Mouse (Mus musculus) kidney, postnatal 0 days (tissue): ENCODE results near the gene Eif3i. TPM values are rescaled to one million over a fixed set of nuclear protein-coding genes. Genes with fewer than 3 reads are reported as not detected.

Experiments used
- ATAC-seq: fragments of 200-750 bp; cut with Nextera tagmentation; replicated peaks from 2 replicates; pipeline ENCODE4 v1.8.0; 2017; ENCODE audit warnings: low read depth, moderate number of reproducible peaks, moderate TSS enrichment, moderate library complexity; ENCODE audit not compliant: low FRiP score
- DNase-seq: peaks from one replicate; pipeline ENCODE4 v3.0.0-alpha.2; 2016; ENCODE audit warnings: low spot score
- H3K27ac ChIP-seq: fragments of 300-500 bp; sonication (generic); 2 replicates; pipeline ENCODE4 v1.5.1; 2014; ENCODE audit warnings: mild to moderate bottlenecking
- H3K27me3 ChIP-seq: fragments of 300-500 bp; sonication (generic); 2 replicates; pipeline ENCODE4 v1.6.1; 2014; ENCODE audit warnings: low read length, mixed read lengths; ENCODE audit not compliant: insufficient read depth
- H3K36me3 ChIP-seq: fragments of 300-500 bp; sonication (generic); 2 replicates; pipeline ENCODE4 v1.6.1; 2014; ENCODE audit warnings: low read length, mixed read lengths; ENCODE audit not compliant: insufficient read depth
- H3K4me1 ChIP-seq: fragments of 300-500 bp; sonication (generic); replicated peaks from 2 replicates; pipeline ENCODE4 v1.6.1; 2014; ENCODE audit warnings: antibody characterized with exemption, low read length, mixed read lengths; ENCODE audit not compliant: insufficient read depth
- H3K4me2 ChIP-seq: fragments of 300-500 bp; sonication (generic); 2 replicates; pipeline ENCODE4 v1.6.1; 2014; ENCODE audit warnings: mild to moderate bottlenecking, low read length, moderate library complexity, mixed read lengths
- H3K4me3 ChIP-seq: fragments of 300-500 bp; sonication (generic); replicated peaks from 2 replicates; pipeline ENCODE4 v1.5.1; 2014; ENCODE audit warnings: low read depth, low read length
- H3K9ac ChIP-seq: fragments of 300-500 bp; sonication (generic); 2 replicates; pipeline ENCODE4 v1.6.1; 2014; ENCODE audit warnings: low read depth, low read length
- H3K9me3 ChIP-seq: fragments of 300-500 bp; sonication (generic); replicated peaks from 2 replicates; pipeline ENCODE4 v1.6.1; 2016; ENCODE audit warnings: low read length, inconsistent platforms, mixed read lengths
- CTCF ChIP-seq: IDR thresholded peaks from 2 replicates; pipeline ENCODE4 v1.5.1; 2016; ENCODE audit warnings: antibody characterized with exemption, low read depth, mild to moderate bottlenecking, moderate library complexity
- whole genome bisulfite sequencing: fragments of 180-500 bp; shearing (Covaris S2); extraction: QIAGEN DNeasy Blood & Tissue Kit; methylation state at CpG from one replicate; pipeline ENCODE4 v1.1.7; 2014; 5-methylcytosine and 5-hydroxymethylcytosine counted together
- polyA plus RNA-seq: library from polyadenylated mRNA; unstranded; fragments of >200 nt; fragmentation: Nextera tagmentation; extraction: Ambion mirVana; gene quantifications from 2 replicates; pipeline ENCODE4 v1.2.1, GENCODE M21; 2015

The Eif3i gene
- polyA plus RNA-seq, 1 experiment from 2014 or later: 298 TPM

GRCm38 (mm10) chr4:129582251-129582650 is 18.2 kb downstream of the Eif3i start:
- no peak for DNase-seq
- 79% methylated on average over 1 of the region's 1 CpGs for WGBS
- Histone ChIP-seq H3K27ac (no peak overlapping the region), H3K4me3 (no peak overlapping the region), H3K36me3 (no peaks in the 10 kb centered on the region), H3K4me2 (no peak overlapping the region), H3K27me3 (no peaks in the 10 kb centered on the region), H3K4me1 (no peaks in the 10 kb centered on the region), H3K9me3 (no peaks in the 10 kb centered on the region), H3K9ac (no peak overlapping the region)
- 0 out of 2 replicates have a peak, but pooled peaks have one; percentile 9 for TF ChIP-seq CTCF
- ATAC-seq: no peak

GRCm38 (mm10) chr4:129580347-129580746 is 20.1 kb downstream of the Eif3i start:
- no peaks in the 10 kb centered on the region for H3K27me3 ChIP-seq
- WGBS: 61% methylated on average over 7 of the region's 7 CpGs
- ATAC-seq (no peak), DNase-seq (no peak)
- no peak overlapping the region for H3K4me3 ChIP-seq
- no peak overlapping the region for H3K9ac ChIP-seq
- H3K4me2 ChIP-seq: no peak overlapping the region
- no peaks in the 10 kb centered on the region for H3K9me3 ChIP-seq
- H3K36me3 ChIP-seq: no peaks in the 10 kb centered on the region
- no peaks in the 10 kb centered on the region for H3K4me1 ChIP-seq
- H3K27ac ChIP-seq: peak overlapping the region; percentile 68; the same call in 1 of the 2 replicates
- TF ChIP-seq CTCF: no peak

DNA sequence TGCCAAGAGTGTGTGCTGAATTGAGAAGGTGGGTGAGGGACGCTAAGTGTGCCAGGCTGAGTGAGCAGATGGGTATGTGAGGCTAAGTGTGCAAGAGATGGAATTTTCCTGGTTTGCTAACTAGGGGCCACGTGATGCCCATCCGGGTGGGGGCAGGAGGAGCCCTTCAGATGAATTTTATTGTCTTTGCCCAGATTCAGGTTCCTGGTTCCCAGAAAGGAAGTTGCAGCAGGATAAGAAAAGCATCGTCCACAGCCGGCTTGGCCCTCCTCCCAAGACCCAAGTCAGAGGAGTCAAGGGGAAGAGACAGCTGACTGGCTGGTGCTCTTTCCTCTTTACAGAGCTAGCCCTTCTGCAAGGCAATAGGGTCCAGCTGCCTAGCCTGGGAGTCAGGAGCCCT is 22.0 kb downstream of the Eif3i start, which contains the start of gene Fam167b:
Gene Fam167b (minus strand): TSS at position 84 of the 400 bp plus-strand sequence.
- TF ChIP-seq CTCF: no peak
- Histone ChIP-seq H3K9me3 (no peaks in the 10 kb centered on the region), H3K27ac (peak within 1 kb of the TSS; percentile 64), H3K27me3 (no peaks in the 10 kb centered on the region), H3K36me3 (no peaks in the 10 kb centered on the region), H3K4me1 (0 out of 2 replicates have a peak, but pooled peaks cover 4% of the 10 kb centered on the region), H3K4me2 (peak within 1 kb of the TSS; percentile 45), H3K9ac (0 out of 2 replicates have a peak within 1 kb of the TSS, but pooled peaks have one; percentile 35), H3K4me3 (peak within 1 kb of the TSS; percentile 21)
- ATAC-seq (no peak), DNase-seq (peak; percentile 49)
- 69% methylated on average over 5 of the region's 5 CpGs for WGBS

GRCm38 (mm10) chr4:129577688-129578087 is 22.8 kb downstream of the Eif3i start:
- ATAC-seq (no peak), DNase-seq (no peak)
- Histone ChIP-seq H3K4me3 (peak overlapping the region; percentile 21), H3K9me3 (no peaks in the 10 kb centered on the region), H3K36me3 (no peaks in the 10 kb centered on the region), H3K27me3 (no peaks in the 10 kb centered on the region), H3K27ac (peak overlapping the region; percentile 64), H3K9ac (0 out of 2 replicates have a peak overlapping the region, but pooled peaks have one; percentile 35), H3K4me2 (peak overlapping the region; percentile 45), H3K4me1 (0 out of 2 replicates have a peak, but pooled peaks cover 4% of the 10 kb centered on the region)
- WGBS: 68% methylated on average over 7 of the region's 7 CpGs
- TF ChIP-seq CTCF: no peak

DNA sequence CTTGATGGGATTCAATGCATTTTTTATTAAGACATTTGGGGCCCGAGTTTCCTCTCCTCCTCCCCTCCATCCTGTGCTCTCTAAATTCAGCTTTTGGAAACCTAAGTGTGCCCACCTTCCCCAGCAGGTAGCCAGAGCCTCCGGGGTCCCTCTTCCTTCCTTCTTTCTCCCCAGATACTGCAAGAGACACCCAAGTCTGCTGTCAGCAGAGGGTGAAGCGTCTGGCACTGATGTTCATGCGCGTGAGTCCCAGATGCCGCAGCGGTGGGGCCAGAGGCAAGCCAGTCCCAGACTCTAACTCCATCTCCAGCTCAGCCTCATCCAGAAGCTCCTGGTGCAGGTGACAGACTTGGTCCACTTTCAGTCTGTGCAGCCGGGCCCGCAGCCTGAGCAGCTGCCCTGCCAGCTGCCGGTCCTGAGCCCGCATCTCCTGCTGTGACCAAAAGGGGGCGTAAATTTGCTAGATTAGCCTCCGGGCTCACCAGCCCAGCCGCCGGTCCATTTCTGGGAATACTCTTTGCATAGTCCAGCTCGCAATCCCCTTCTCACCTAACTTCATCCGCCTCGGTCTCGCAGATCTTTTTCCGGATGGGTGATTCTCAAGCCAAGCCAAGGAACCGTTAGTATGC is 23.5 kb downstream of the Eif3i start:
- peak overlapping the region; percentile 21 for H3K4me3 ChIP-seq
- peak overlapping the region; percentile 45 for H3K4me2 ChIP-seq
- H3K4me1 ChIP-seq: 0 out of 2 replicates have a peak, but pooled peaks cover 4% of the 10 kb centered on the region
- peak; percentile 71 for TF ChIP-seq CTCF
- H3K27ac ChIP-seq: 0 out of 2 replicates have a peak overlapping the region, but pooled peaks have one; percentile 64
- 31% methylated on average over 21 of the region's 21 CpGs for WGBS
- H3K27me3 ChIP-seq: no peaks in the 10 kb centered on the region
- peak; percentile 87 for DNase-seq
- ATAC-seq: peak; percentile 47
- no peaks in the 10 kb centered on the region for H3K36me3 ChIP-seq
- H3K9me3 ChIP-seq: no peaks in the 10 kb centered on the region
- H3K9ac ChIP-seq: peak overlapping the region; percentile 35; the same call in 1 of the 2 replicates

GRCm38 (mm10) chr4:129575171-129575844 is 25.1 kb downstream of the Eif3i start:
- H3K9me3 ChIP-seq: no peaks in the 10 kb centered on the region
- no peak overlapping the region for H3K27ac ChIP-seq
- no peak for ATAC-seq
- H3K4me3 ChIP-seq: no peak overlapping the region
- 14% methylated on average over 7 of the region's 8 CpGs for WGBS
- TF ChIP-seq CTCF: no peak
- no peaks in the 10 kb centered on the region for H3K36me3 ChIP-seq
- H3K4me2 ChIP-seq: no peak overlapping the region
- H3K4me1 ChIP-seq: 0 out of 2 replicates have a peak, but pooled peaks cover 4% of the 10 kb centered on the region
- H3K9ac ChIP-seq: no peak overlapping the region
- no peaks in the 10 kb centered on the region for H3K27me3 ChIP-seq
- DNase-seq: peak; percentile 54
